10 mouse cellular contexts compared by ENCODE assay signal in genomic region chr17:56365791-56366673, GRCm38 (mm10). TPM values are rescaled to one million over a fixed set of nuclear protein-coding genes. Genes with fewer than 3 reads are reported as not detected.
DNase-seq lines count a peak whose midpoint lies in the region; ATAC-seq and TF ChIP-seq lines count a peak whose summit lies in the region.
"Had no signal": no experiment of that assay in that cellular context is flagged by ENCODE, and none has a peak within 500 bp of the region (broad histone marks: within the 10 kb centered on the region; RNA-seq: fewer than 3 reads in every experiment).

No protein-coding gene starts in this region.

- peaks cover 19% of the 10 kb centered on the region; the same call in 1 of the 2 replicates for H3K36me3 ChIP-seq in lung, embryonic 15.5 days
- H3K36me3 ChIP-seq in intestine, embryonic 15.5 days, result peaks cover 11% of the 10 kb centered on the region
- H3K36me3 ChIP-seq in neural tube, embryonic 14.5 days (ENCODE audit: control insufficient read depth, insufficient read depth, low read length), result peaks cover 23% of the 10 kb centered on the region

- TF ChIP-seq CTCF in gastrocnemius, adult 2 months (IDR thresholded peaks at IDR 0.05), result no peak
- TF ChIP-seq CTCF in lung, adult 2 months (IDR thresholded peaks at IDR 0.05; ENCODE audit: insufficient read depth, low read length), result no peak

- 43% methylated on average over 7 of the region's 7 CpGs for WGBS in lung, embryonic 15.5 days
- 44% methylated on average over 7 of the region's 7 CpGs for WGBS in lung, adult 2 months
- WGBS in intestine, embryonic 15.5 days, result 40% methylated on average over 7 of the region's 7 CpGs
- WGBS in neural tube, embryonic 14.5 days, result 37% methylated on average over 7 of the region's 7 CpGs

- no peak overlapping the region for H3K4me3 ChIP-seq in gastrocnemius, adult 2 months
- no peak overlapping the region for H3K4me3 ChIP-seq in lung, embryonic 15.5 days
- no peak overlapping the region for H3K4me3 ChIP-seq in lung, adult 2 months (replicated peaks; ENCODE audit: extremely low read depth, low read depth, low read length)
- H3K4me3 ChIP-seq in intestine, embryonic 15.5 days (replicated peaks), result no peak overlapping the region
- H3K4me3 ChIP-seq in neural tube, embryonic 14.5 days (ENCODE audit: low read depth, low read length), result no peak overlapping the region
- H3K4me3 ChIP-seq: embryonic facial prominence, embryonic 15.5 days had no signal

- intact Hi-C loops in gastrocnemius, adult 2 months (cut with DNase I), result no loop called here

- no peak overlapping the region for H3K4me2 ChIP-seq in lung, embryonic 15.5 days
- H3K4me2 ChIP-seq in intestine, embryonic 15.5 days (replicated peaks), result no peak overlapping the region
- no peak overlapping the region for H3K4me2 ChIP-seq in neural tube, embryonic 14.5 days (ENCODE audit: low read depth, low read length)
- H3K4me2 ChIP-seq: embryonic facial prominence, embryonic 15.5 days had no signal

- ATAC-seq in lung, embryonic 15.5 days (ENCODE audit: borderline replicate concordance, extremely low read depth, low FRiP score, low TSS enrichment), result peak; percentile 40; the same call in 1 of the 2 replicates
- ATAC-seq in intestine, embryonic 15.5 days, result peak; percentile 42
- peak; percentile 70; the same call in 1 of the 2 replicates for ATAC-seq in neural tube, embryonic 14.5 days (ENCODE audit: low read depth)

- peaks cover 13% of the 10 kb centered on the region; the same call in 1 of the 2 replicates for H3K4me1 ChIP-seq in lung, embryonic 15.5 days
- peaks cover 10% of the 10 kb centered on the region; the same call in 1 of the 2 replicates for H3K4me1 ChIP-seq in lung, adult 2 months (ENCODE audit: control insufficient read depth, insufficient read depth, low read length)
- H3K4me1 ChIP-seq in intestine, embryonic 15.5 days (replicated peaks), result peaks cover 9% of the 10 kb centered on the region; the same call in 1 of the 2 replicates
- peaks cover 26% of the 10 kb centered on the region for H3K4me1 ChIP-seq in neural tube, embryonic 14.5 days (ENCODE audit: control insufficient read depth, insufficient read depth, low read length)

- TF ChIP-seq POLR2A in lung, adult 2 months (IDR thresholded peaks at IDR 0.05; ENCODE audit: borderline replicate concordance, extremely low read depth, low read depth, low read length), result no peak

- DNase-seq in gastrocnemius, adult 2 months, result no peak
- DNase-seq in gastrocnemius, postnatal 10 days, result no peak
- DNase-seq in lung, adult 2 months, result no peak
- DNase-seq in T-cell, adult 2 months (ENCODE audit: low spot score), result no peak
- DNase-seq in adrenal gland, postnatal 36 days, result no peak
- DNase-seq: thymus, adult 18-20 months had no signal

- no peaks in the 10 kb centered on the region for H3K9me3 ChIP-seq in lung, embryonic 15.5 days
- no peaks in the 10 kb centered on the region for H3K9me3 ChIP-seq in intestine, embryonic 15.5 days
- no peaks in the 10 kb centered on the region for H3K9me3 ChIP-seq in neural tube, embryonic 14.5 days (ENCODE audit: control insufficient read depth, low read length)
- H3K9me3 ChIP-seq: embryonic facial prominence, embryonic 15.5 days had no signal

- peak overlapping the region; percentile 20; the same call in 1 of the 2 replicates for H3K27ac ChIP-seq in gastrocnemius, adult 2 months
- peak overlapping the region; percentile 58 for H3K27ac ChIP-seq in lung, embryonic 15.5 days
- peak overlapping the region; percentile 48; the same call in 1 of the 2 replicates for H3K27ac ChIP-seq in intestine, embryonic 15.5 days
- peak overlapping the region; percentile 76 for H3K27ac ChIP-seq in neural tube, embryonic 14.5 days (ENCODE audit: low read depth, low read length)
- H3K27ac ChIP-seq: embryonic facial prominence, embryonic 15.5 days had no signal

- no peaks in the 10 kb centered on the region for H3K27me3 ChIP-seq in lung, embryonic 15.5 days
- H3K27me3 ChIP-seq in intestine, embryonic 15.5 days (replicated peaks), result no peaks in the 10 kb centered on the region
- no peaks in the 10 kb centered on the region for H3K27me3 ChIP-seq in neural tube, embryonic 14.5 days (ENCODE audit: control insufficient read depth, insufficient read depth, low read length)
- H3K27me3 ChIP-seq: embryonic facial prominence, embryonic 15.5 days had no signal

- H3K9ac ChIP-seq in lung, embryonic 15.5 days, result no peak overlapping the region
- no peak overlapping the region for H3K9ac ChIP-seq in intestine, embryonic 15.5 days
- H3K9ac ChIP-seq in neural tube, embryonic 14.5 days (replicated peaks; ENCODE audit: low read depth, low read length), result no peak overlapping the region
- H3K9ac ChIP-seq: embryonic facial prominence, embryonic 15.5 days had no signal

RNA-seq across cellular contexts. Expression of gene Kdm4b, which starts 40.2 kb away (rescaled TPM):
- 10 to 100 TPM; 25.6 to 27.3 TPM for total RNA-seq in gastrocnemius, adult 2 months (2021)
- 10 to 100 TPM; 24.9 to 28.6 TPM for total RNA-seq in gastrocnemius, postnatal 10 days (2021)
- polyA plus RNA-seq in lung, embryonic 15.5 days (2015; fragmentation: Nextera tagmentation; extraction: Ambion mirVana), result 33.4 and 33.7 TPM in 2 replicates
- polyA plus RNA-seq in lung, adult 2 months (2012; rRNA removed), result 39.9 and 46.1 TPM in 2 replicates
- polyA plus RNA-seq in intestine, embryonic 15.5 days (2015; fragmentation: Nextera tagmentation; extraction: Ambion mirVana), result 25.1 and 27.5 TPM in 2 replicates
- 58.6 and 66.1 TPM in 2 replicates for polyA plus RNA-seq in neural tube, embryonic 14.5 days (2014; fragmentation: Nextera tagmentation; extraction: Ambion mirVana)
- 10 to 100 TPM; 38.1 to 39.9 TPM for total RNA-seq in adrenal gland, postnatal 36 days (2021)

Comparison
In these comparisons a context has a peak if more than half of its experiments do, and no peak if none do; other contexts are left out.
1. H3K27ac ChIP-seq: peak in every context shown above with its lines; median percentile 76 in neural tube, embryonic 14.5 days; 58 in lung, embryonic 15.5 days; 48 in intestine, embryonic 15.5 days; 20 in gastrocnemius, adult 2 months.